ENCODE assay signal across 9 mouse cellular contexts in genomic region chr14:119137512-119137905, GRCm38 (mm10). TPM values are rescaled to one million over a fixed set of nuclear protein-coding genes. Genes with fewer than 3 reads are reported as not detected.
A peak's percentile ranks its signal among the peaks of the same experiment; 100 is the strongest.
DNase-seq lines count a peak whose midpoint lies in the region; ATAC-seq and TF ChIP-seq lines count a peak whose summit lies in the region.
"Had no signal": no experiment of that assay in that cellular context is flagged by ENCODE, and none has a peak within 500 bp of the region (broad histone marks: within the 10 kb centered on the region; RNA-seq: fewer than 3 reads in every experiment).

No protein-coding gene starts in this region.

- peak overlapping the region; percentile 98 for H3K4me2 ChIP-seq in embryonic facial prominence, embryonic 13.5 days
- H3K4me2 ChIP-seq in heart, embryonic 14.5 days (ENCODE audit: low read length): peak overlapping the region; percentile 99
- peak overlapping the region; percentile 99 for H3K4me2 ChIP-seq in limb, embryonic 15.5 days
- peak overlapping the region; percentile 70 for H3K4me2 ChIP-seq in midbrain, embryonic 16.5 days (ENCODE audit: low read length)

- H3K27me3 ChIP-seq in embryonic facial prominence, embryonic 13.5 days: peaks cover 77% of the 10 kb centered on the region
- peaks cover 53% of the 10 kb centered on the region for H3K27me3 ChIP-seq in heart, embryonic 14.5 days (ENCODE audit: control insufficient read depth, insufficient read depth, low read length)
- H3K27me3 ChIP-seq in limb, embryonic 15.5 days: peaks cover 57% of the 10 kb centered on the region
- H3K27me3 ChIP-seq in midbrain, embryonic 16.5 days (ENCODE audit: control insufficient read depth, insufficient read depth, low read depth, low read length): peaks cover 16% of the 10 kb centered on the region
- no peaks in the 10 kb centered on the region; the same call in 1 of the 2 replicates for H3K27me3 ChIP-seq in testis, adult 2 months (ENCODE audit: control insufficient read depth, insufficient read depth, low read length)

- TF ChIP-seq CTCF in testis, adult 2 months (IDR thresholded peaks at IDR 0.05; ENCODE audit: control insufficient read depth, insufficient read depth, insufficient replicate concordance, low read depth, low read length): no peak

- peak overlapping the region; percentile 71 for H3K4me3 ChIP-seq in embryonic facial prominence, embryonic 13.5 days
- peak overlapping the region; percentile 66 to 73 for H3K4me3 ChIP-seq in heart, embryonic 14.5 days (ENCODE audit: control insufficient read depth in 1 of 2, insufficient read depth in 1 of 2, low read depth in 1 of 2, low read length in 2 of 2)
- peak overlapping the region; percentile 69 for H3K4me3 ChIP-seq in limb, embryonic 15.5 days
- H3K4me3 ChIP-seq in midbrain, embryonic 16.5 days (ENCODE audit: low read depth, low read length): peak overlapping the region; percentile 68
- H3K4me3 ChIP-seq in testis, adult 2 months (ENCODE audit: control insufficient read depth, low read depth, low read length): peak overlapping the region; percentile 33

- TF ChIP-seq POLR2A in testis, adult 2 months (IDR thresholded peaks at IDR 0.05; ENCODE audit: control insufficient read depth, low read depth, low read length): no peak

- no peaks in the 10 kb centered on the region for H3K9me3 ChIP-seq in embryonic facial prominence, embryonic 13.5 days
- H3K9me3 ChIP-seq in heart, embryonic 14.5 days (ENCODE audit: control insufficient read depth, low read length): no peaks in the 10 kb centered on the region
- no peaks in the 10 kb centered on the region for H3K9me3 ChIP-seq in limb, embryonic 15.5 days
- H3K9me3 ChIP-seq in midbrain, embryonic 16.5 days (replicated peaks; ENCODE audit: control insufficient read depth, low read length, poor library complexity, severe bottlenecking): no peaks in the 10 kb centered on the region

- peak overlapping the region; percentile 76 for H3K9ac ChIP-seq in embryonic facial prominence, embryonic 13.5 days
- H3K9ac ChIP-seq in heart, embryonic 14.5 days (ENCODE audit: low read length): peak overlapping the region; percentile 68
- peak overlapping the region; percentile 56 for H3K9ac ChIP-seq in limb, embryonic 15.5 days
- H3K9ac ChIP-seq in midbrain, embryonic 16.5 days (ENCODE audit: low read depth, low read length): peak overlapping the region; percentile 77

- 1% methylated on average over 38 of the region's 38 CpGs for WGBS in embryonic facial prominence, embryonic 13.5 days
- under 1% methylated on average over 38 of the region's 38 CpGs for WGBS in heart, embryonic 14.5 days
- WGBS in limb, embryonic 15.5 days: 1% methylated on average over 38 of the region's 38 CpGs
- WGBS in midbrain, embryonic 16.5 days: 0% methylated on average over 32 of the region's 38 CpGs

- H3K4me1 ChIP-seq in embryonic facial prominence, embryonic 13.5 days: peaks cover 15% of the 10 kb centered on the region
- peaks cover 0 to 8% of the 10 kb centered on the region in 2 experiments; a peak in 2 of 4 replicates for H3K4me1 ChIP-seq in heart, embryonic 14.5 days (ENCODE audit: control insufficient read depth in 2 of 2, insufficient read depth in 2 of 2, low read length in 2 of 2)
- H3K4me1 ChIP-seq in limb, embryonic 15.5 days: peaks cover 14% of the 10 kb centered on the region
- peaks cover 7% of the 10 kb centered on the region for H3K4me1 ChIP-seq in midbrain, embryonic 16.5 days (ENCODE audit: control insufficient read depth, insufficient read depth, low read length)
- H3K4me1 ChIP-seq in testis, adult 2 months (ENCODE audit: control insufficient read depth, insufficient read depth, low read length): peaks cover 11% of the 10 kb centered on the region

- H3K36me3 ChIP-seq in embryonic facial prominence, embryonic 13.5 days: no peaks in the 10 kb centered on the region
- no peaks in the 10 kb centered on the region for H3K36me3 ChIP-seq in heart, embryonic 14.5 days (ENCODE audit: control insufficient read depth, insufficient read depth, low read length)
- H3K36me3 ChIP-seq in limb, embryonic 15.5 days: no peaks in the 10 kb centered on the region
- no peaks in the 10 kb centered on the region for H3K36me3 ChIP-seq in midbrain, embryonic 16.5 days (ENCODE audit: control insufficient read depth, insufficient read depth, low read length)
- H3K36me3 ChIP-seq in testis, adult 2 months (ENCODE audit: control insufficient read depth, insufficient read depth, low read length): no peaks in the 10 kb centered on the region

- DNase-seq in gastrocnemius, adult 18-20 months (ENCODE audit: low spot score): peak; percentile 5
- no peak for DNase-seq in gastrocnemius, postnatal 10 days
- peak; percentile 73 for DNase-seq in kidney, postnatal 10 days

- ATAC-seq in embryonic facial prominence, embryonic 13.5 days (ENCODE audit: insufficient number of reproducible peaks, insufficient read depth, low FRiP score, low TSS enrichment, low read depth): peak; percentile 66
- ATAC-seq in heart, embryonic 14.5 days (ENCODE audit: insufficient number of reproducible peaks, insufficient read depth, low FRiP score, low read depth): peak; percentile 59; the same call in 1 of the 2 replicates
- ATAC-seq in limb, embryonic 15.5 days (ENCODE audit: insufficient number of reproducible peaks, low FRiP score, low TSS enrichment, low read depth): peak; percentile 55; the same call in 1 of the 2 replicates
- peak; percentile 90 for ATAC-seq in midbrain, embryonic 16.5 days

- no peak overlapping the region for H3K27ac ChIP-seq in embryonic facial prominence, embryonic 13.5 days
- no peak overlapping the region for H3K27ac ChIP-seq in heart, embryonic 14.5 days (replicated peaks in 1 of 2; ENCODE audit: control insufficient read depth in 1 of 2, insufficient read depth in 1 of 2, low read depth in 2 of 2, low read length in 2 of 2)
- no peak overlapping the region for H3K27ac ChIP-seq in limb, embryonic 15.5 days
- H3K27ac ChIP-seq in midbrain, embryonic 16.5 days (ENCODE audit: low read length): peak overlapping the region; percentile 6; the same call in 1 of the 2 replicates
- no peak overlapping the region for H3K27ac ChIP-seq in testis, adult 2 months (ENCODE audit: control insufficient read depth, insufficient read depth, low read depth, low read length)
- H3K27ac ChIP-seq: macrophage had no signal

RNA-seq across cellular contexts. Expression of gene Hs6st3, which starts 0.6 kb away (rescaled TPM):
- total RNA-seq in gastrocnemius, adult 18-20 months (2021): under 1 TPM; 0.12 to 0.21 TPM
- total RNA-seq in gastrocnemius, postnatal 10 days (2021): under 1 TPM; 0.19 to 0.25 TPM
- 0.27 and 0.30 TPM in 2 replicates for polyA plus RNA-seq in embryonic facial prominence, embryonic 13.5 days (2015; fragmentation: Nextera tagmentation; extraction: Ambion mirVana)
- polyA plus RNA-seq in heart, embryonic 14.5 days (2014; fragmentation: Nextera tagmentation; extraction: Ambion mirVana): 0.11 TPM in 1 of 2 replicates, not detected in the other
- 0.24 and 0.26 TPM in 2 replicates for polyA plus RNA-seq in limb, embryonic 15.5 days (2015; fragmentation: Nextera tagmentation; extraction: Ambion mirVana)
- 1.2 and 1.3 TPM in 2 replicates for polyA plus RNA-seq in midbrain, embryonic 16.5 days (2015; fragmentation: Nextera tagmentation; extraction: Ambion mirVana)
- 0.44 and 0.76 TPM in 2 replicates for polyA plus RNA-seq in testis, adult 2 months (2012; rRNA removed)
- polyA plus RNA-seq: macrophage had no signal

RNA-seq across cellular contexts. Expression of gene Uggt2, which starts 38.3 kb away (rescaled TPM):
- 1 to 10 TPM; 6.1 to 8.7 TPM for total RNA-seq in gastrocnemius, adult 18-20 months (2021)
- 10 to 100 TPM in 1 of 2 experiments, 1 to 10 TPM in 1; 7.8 to 10.7 TPM for total RNA-seq in gastrocnemius, postnatal 10 days (2021)
- polyA plus RNA-seq in embryonic facial prominence, embryonic 13.5 days (2015; fragmentation: Nextera tagmentation; extraction: Ambion mirVana): 15.9 and 17.2 TPM in 2 replicates
- polyA plus RNA-seq in heart, embryonic 14.5 days (2014; fragmentation: Nextera tagmentation; extraction: Ambion mirVana): 9.2 and 10.4 TPM in 2 replicates
- polyA plus RNA-seq in limb, embryonic 15.5 days (2015; fragmentation: Nextera tagmentation; extraction: Ambion mirVana): 10.5 and 10.9 TPM in 2 replicates
- 20.0 and 23.8 TPM in 2 replicates for polyA plus RNA-seq in midbrain, embryonic 16.5 days (2015; fragmentation: Nextera tagmentation; extraction: Ambion mirVana)
- 13.7 and 18.9 TPM in 2 replicates for polyA plus RNA-seq in testis, adult 2 months (2012; rRNA removed)
